Mouse (Mus musculus) limb, embryonic 11.5 days (tissue): ENCODE data around the gene Tmprss4. TPM values are rescaled to one million over a fixed set of nuclear protein-coding genes. Genes with fewer than 3 reads are reported as not detected.

Experiments
- ATAC-seq: fragments of 200-750 bp; cut with Nextera tagmentation; 2 replicates; pipeline ENCODE4 v1.8.0; 2017; ENCODE audit warnings: low read depth; ENCODE audit not compliant: insufficient number of reproducible peaks, low FRiP score, low TSS enrichment
- DNase-seq: peaks from one replicate; pipeline ENCODE4 v3.0.0-alpha.2; 2015; ENCODE audit warnings: low spot score
- H3K27ac ChIP-seq: fragments of 300-500 bp; sonication (generic); replicated peaks from 2 replicates; pipeline ENCODE4 v1.5.1; 2014; ENCODE audit warnings: low read depth, mild to moderate bottlenecking, low read length
- H3K27me3 ChIP-seq: fragments of 300-500 bp; sonication (generic); 2 replicates; pipeline ENCODE4 v1.6.1; 2014; ENCODE audit warnings: mild to moderate bottlenecking, low read length, mixed read lengths; ENCODE audit not compliant: control insufficient read depth, insufficient read depth
- H3K36me3 ChIP-seq: fragments of 300-500 bp; sonication (generic); 2 replicates; pipeline ENCODE4 v1.6.1; 2014; ENCODE audit warnings: mild to moderate bottlenecking, low read length, moderate library complexity, mixed read lengths; ENCODE audit not compliant: control insufficient read depth, insufficient read depth
- H3K4me1 ChIP-seq: fragments of 300-500 bp; sonication (generic); 2 replicates; pipeline ENCODE4 v1.6.1; 2014; ENCODE audit warnings: low read length, mixed read lengths; ENCODE audit not compliant: control insufficient read depth, insufficient read depth
- H3K4me2 ChIP-seq: fragments of 300-500 bp; sonication (generic); 2 replicates; pipeline ENCODE4 v1.6.1; 2014; ENCODE audit warnings: low read depth, mild to moderate bottlenecking, moderate library complexity; ENCODE audit not compliant: severe bottlenecking
- H3K4me3 ChIP-seq: fragments of 300-500 bp; sonication (generic); 2 replicates; pipeline ENCODE4 v1.5.1; 2014; ENCODE audit warnings: low read depth, low read length
- H3K9ac ChIP-seq: fragments of 300-500 bp; sonication (generic); 2 replicates; pipeline ENCODE4 v1.6.1; 2014; ENCODE audit warnings: mild to moderate bottlenecking, low read length
- H3K9me3 ChIP-seq: fragments of 300-500 bp; sonication (generic); 2 replicates; pipeline ENCODE4 v1.6.1; 2016; ENCODE audit warnings: low read length; ENCODE audit not compliant: control insufficient read depth
- WGBS: fragments of 180-500 bp; shearing (Covaris S2); extraction: QIAGEN DNeasy Blood & Tissue Kit; methylation state at CpG from one replicate; pipeline ENCODE4 v1.1.7; 2014; 5-methylcytosine and 5-hydroxymethylcytosine counted together
- polyA plus RNA-seq: library from polyadenylated mRNA; unstranded; fragments of >200 nt; fragmentation: Nextera tagmentation; extraction: Ambion mirVana; gene quantifications from 2 replicates; pipeline ENCODE4 v1.2.1, GENCODE M21; 2014

The Tmprss4 gene
- polyA plus RNA-seq, 1 experiment from 2014 or later = 0.16 TPM

DNA sequence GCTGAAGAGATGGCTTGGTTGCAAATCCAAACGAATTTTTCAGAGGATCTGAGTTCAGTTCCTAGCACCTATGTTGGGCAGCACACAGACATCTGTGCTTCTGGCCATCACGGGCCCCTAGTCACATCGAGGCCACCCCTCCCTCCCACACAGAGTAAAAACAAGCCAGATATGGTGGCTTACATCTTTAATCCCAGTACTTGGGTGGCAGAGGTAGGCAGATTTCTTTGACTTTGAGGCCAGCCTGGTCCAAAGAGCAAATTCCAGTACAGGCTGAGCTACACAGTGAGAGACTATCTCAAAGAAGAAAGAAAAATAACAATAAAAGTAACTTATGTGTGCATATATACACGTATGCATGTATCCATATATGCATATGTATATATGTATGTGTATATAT is 2.2 kb upstream of the Tmprss4 start:
- Histone ChIP-seq H3K27ac (no peak overlapping the region), H3K4me1 (peaks cover 5% of the 10 kb centered on the region; the same call in 1 of the 2 replicates), H3K36me3 (no peaks in the 10 kb centered on the region), H3K9ac (no peak overlapping the region), H3K27me3 (no peaks in the 10 kb centered on the region), H3K4me2 (no peak overlapping the region), H3K9me3 (no peaks in the 10 kb centered on the region), H3K4me3 (no peak overlapping the region)
- ATAC-seq (no peak), DNase-seq (no peak)
- WGBS = 72% methylated on average over 4 of the region's 4 CpGs

GRCm38 (mm10) chr9:45205143-45205542 is 1.3 kb upstream of the Tmprss4 start:
- Histone ChIP-seq H3K9ac (no peak overlapping the region), H3K9me3 (no peaks in the 10 kb centered on the region), H3K27ac (no peak overlapping the region), H3K4me3 (no peak overlapping the region), H3K36me3 (no peaks in the 10 kb centered on the region), H3K4me1 (peaks cover 5% of the 10 kb centered on the region; the same call in 1 of the 2 replicates), H3K4me2 (no peak overlapping the region), H3K27me3 (no peaks in the 10 kb centered on the region)
- ATAC-seq = no peak
- DNase-seq = no peak
- 81% methylated on average over 5 of the region's 5 CpGs for WGBS

DNA sequence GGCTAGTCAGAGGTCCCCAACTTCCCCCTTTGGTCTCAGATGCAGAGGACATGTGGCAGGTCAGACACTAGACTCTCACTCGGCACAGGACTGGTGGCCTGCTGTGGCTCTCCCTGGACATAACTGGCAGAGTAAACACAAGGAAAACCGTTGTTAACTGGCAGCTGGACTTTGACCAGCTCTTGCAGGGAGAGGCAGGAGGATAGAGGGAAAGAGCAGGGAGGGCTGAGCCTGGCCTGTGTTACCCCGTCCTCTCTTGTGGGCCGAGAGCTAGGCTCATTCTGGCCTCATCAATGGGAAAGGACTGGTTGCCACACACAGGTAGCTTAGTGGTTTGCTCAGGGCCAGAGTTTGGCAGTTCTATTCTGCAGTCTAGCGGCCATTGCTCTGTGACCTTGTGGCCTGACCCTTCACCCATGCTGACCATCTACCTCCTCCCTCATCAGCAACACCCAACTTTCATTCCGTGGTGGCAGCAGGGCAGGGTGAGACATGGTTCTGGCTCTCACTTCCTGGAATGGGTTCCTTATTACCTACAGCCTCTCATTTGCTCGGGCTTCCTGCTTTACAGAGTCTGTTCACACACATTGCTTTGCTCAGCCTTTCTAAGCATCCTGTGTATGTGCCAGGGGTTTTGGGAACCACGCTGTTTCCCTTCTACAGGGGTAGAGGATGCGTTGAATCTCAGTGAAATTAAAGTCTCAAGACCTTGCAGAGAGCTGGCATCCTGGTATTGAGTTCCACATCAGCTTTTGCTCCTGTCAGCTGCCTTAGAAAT is 1.7 kb downstream of the Tmprss4 start:
- Histone ChIP-seq H3K9me3 (no peaks in the 10 kb centered on the region), H3K4me1 (peaks cover 5% of the 10 kb centered on the region; the same call in 1 of the 2 replicates), H3K36me3 (no peaks in the 10 kb centered on the region), H3K9ac (no peak overlapping the region), H3K4me3 (no peak overlapping the region), H3K4me2 (no peak overlapping the region), H3K27ac (no peak overlapping the region), H3K27me3 (no peaks in the 10 kb centered on the region)
- no peak for DNase-seq
- ATAC-seq = no peak
- WGBS = 72% methylated on average over 9 of the region's 9 CpGs

- ATAC-seq = no peak
- Histone ChIP-seq H3K9me3 (no peaks in the 10 kb centered on the region), H3K27ac (no peak overlapping the region), H3K27me3 (no peaks in the 10 kb centered on the region), H3K36me3 (no peaks in the 10 kb centered on the region), H3K4me3 (no peak overlapping the region), H3K4me1 (peaks cover 5% of the 10 kb centered on the region; the same call in 1 of the 2 replicates), H3K9ac (no peak overlapping the region), H3K4me2 (no peak overlapping the region)
- 81% methylated on average over 5 of the region's 5 CpGs for WGBS
- no peak for DNase-seq
Measured at GRCm38 (mm10) chr9:45201319-45201947, 2.5 kb downstream of the Tmprss4 start.

GRCm38 (mm10) chr9:45197549-45197948 is 6.3 kb downstream of the Tmprss4 start:
- ATAC-seq (no peak), DNase-seq (no peak)
- no peak overlapping the region for H3K4me3 ChIP-seq
- H3K4me2 ChIP-seq = no peak overlapping the region
- no peaks in the 10 kb centered on the region for H3K4me1 ChIP-seq
- no peaks in the 10 kb centered on the region for H3K27me3 ChIP-seq
- 86% methylated on average over 5 of the region's 5 CpGs for WGBS
- H3K9me3 ChIP-seq = no peaks in the 10 kb centered on the region
- H3K36me3 ChIP-seq = no peaks in the 10 kb centered on the region
- H3K9ac ChIP-seq = no peak overlapping the region
- no peak overlapping the region for H3K27ac ChIP-seq

GRCm38 (mm10) chr9:45196125-45196830 is 7.6 kb downstream of the Tmprss4 start:
- Histone ChIP-seq H3K4me1 (no peaks in the 10 kb centered on the region), H3K27me3 (no peaks in the 10 kb centered on the region), H3K4me2 (no peak overlapping the region), H3K36me3 (no peaks in the 10 kb centered on the region), H3K9ac (no peak overlapping the region), H3K4me3 (no peak overlapping the region), H3K27ac (no peak overlapping the region), H3K9me3 (no peaks in the 10 kb centered on the region)
- 75% methylated on average over 8 of the region's 8 CpGs for WGBS
- ATAC-seq = no peak
- DNase-seq = no peak

- Histone ChIP-seq H3K36me3 (no peaks in the 10 kb centered on the region), H3K4me2 (no peak overlapping the region), H3K9me3 (no peaks in the 10 kb centered on the region), H3K4me3 (no peak overlapping the region), H3K27me3 (no peaks in the 10 kb centered on the region), H3K27ac (no peak overlapping the region), H3K4me1 (no peaks in the 10 kb centered on the region), H3K9ac (no peak overlapping the region)
- ATAC-seq (no peak), DNase-seq (no peak)
- WGBS = 77% methylated on average over 4 of the region's 4 CpGs
Measured at GRCm38 (mm10) chr9:45195468-45195867, 8.4 kb downstream of the Tmprss4 start.

DNA sequence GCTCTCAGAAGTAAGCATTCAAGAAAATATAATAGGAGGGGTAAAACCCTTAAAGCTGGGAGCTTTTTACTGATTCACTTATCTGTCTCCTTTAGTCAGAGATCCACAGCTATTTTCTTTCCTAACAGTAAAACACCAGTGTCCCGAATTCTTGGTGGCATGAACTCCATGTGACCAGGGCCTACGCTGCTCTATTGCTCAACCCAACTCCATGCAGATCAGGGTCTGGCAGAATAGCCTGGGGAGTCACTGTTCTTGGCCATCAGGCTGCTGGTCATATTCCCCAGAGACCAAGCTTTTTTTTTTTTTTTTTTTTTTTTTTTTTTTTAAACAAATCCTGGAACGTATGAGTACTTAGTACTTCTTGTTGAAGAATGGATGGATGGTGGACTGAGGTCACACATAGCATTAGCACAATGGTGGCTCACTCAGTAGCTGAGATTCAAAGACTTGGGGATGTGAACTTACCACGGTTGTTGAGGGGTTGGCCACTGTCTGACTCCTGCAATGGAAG is 14.2 kb downstream of the Tmprss4 start:
- 83% methylated on average over 4 of the region's 4 CpGs for WGBS
- Histone ChIP-seq H3K9ac (no peak overlapping the region), H3K36me3 (no peaks in the 10 kb centered on the region), H3K4me3 (no peak overlapping the region), H3K27me3 (no peaks in the 10 kb centered on the region), H3K9me3 (no peaks in the 10 kb centered on the region), H3K27ac (no peak overlapping the region), H3K4me2 (no peak overlapping the region), H3K4me1 (no peaks in the 10 kb centered on the region)
- DNase-seq (no peak), ATAC-seq (no peak)
